Mouse (Mus musculus): ENCODE measurements around the gene F13a1.
A peak's percentile ranks its signal among the peaks of the same experiment; 100 is the strongest.

F13a1 gene

GRCm38 (mm10) chr13:37050126-37050525, at the start of gene F13a1:
F13a1 (minus strand) TSS chr13:37050244.
- no peak for DNase-seq

- no peak for DNase-seq
Observed at GRCm38 (mm10) chr13:37091620-37092019, 41.6 kb upstream of the F13a1 start.

- DNase-seq = no peak
Observed at GRCm38 (mm10) chr13:37089104-37089503, 39.1 kb upstream of the F13a1 start.

DNA sequence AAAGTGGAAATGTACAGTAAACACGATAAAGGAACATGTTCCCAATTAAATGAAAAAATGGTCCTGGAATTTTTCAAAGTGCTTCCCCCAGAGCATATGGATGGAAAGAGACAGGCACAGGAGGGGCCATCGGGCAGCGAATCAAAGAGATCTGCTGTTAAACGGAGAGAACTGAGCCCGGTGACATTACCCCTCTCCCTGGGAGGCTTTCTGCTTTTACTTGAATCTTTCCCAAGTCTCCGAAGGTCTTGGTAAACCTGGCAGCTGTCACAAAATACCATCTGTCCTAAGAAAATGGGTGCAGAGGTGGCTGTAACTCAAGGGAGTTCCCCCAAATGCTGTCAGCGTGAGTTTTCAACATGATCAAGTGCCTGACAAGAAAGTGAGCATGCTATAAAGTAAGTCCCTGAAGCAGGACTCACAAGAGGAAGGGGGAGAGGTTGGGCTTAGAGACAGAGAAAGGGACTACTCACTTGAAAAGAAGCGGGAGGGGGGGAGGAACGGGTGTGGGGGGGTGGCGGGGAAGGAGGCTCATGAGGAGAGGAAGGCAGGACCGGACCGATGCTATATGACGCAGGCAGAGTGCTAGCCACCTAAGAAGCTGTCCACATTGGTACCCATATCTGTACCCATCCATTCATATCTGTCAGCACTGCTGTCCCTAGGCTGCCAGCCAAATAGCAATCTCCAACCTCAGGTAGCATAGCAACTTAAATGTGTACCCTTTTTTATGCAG, 31.6 kb upstream of the F13a1 start:
- no peak for DNase-seq

DNA sequence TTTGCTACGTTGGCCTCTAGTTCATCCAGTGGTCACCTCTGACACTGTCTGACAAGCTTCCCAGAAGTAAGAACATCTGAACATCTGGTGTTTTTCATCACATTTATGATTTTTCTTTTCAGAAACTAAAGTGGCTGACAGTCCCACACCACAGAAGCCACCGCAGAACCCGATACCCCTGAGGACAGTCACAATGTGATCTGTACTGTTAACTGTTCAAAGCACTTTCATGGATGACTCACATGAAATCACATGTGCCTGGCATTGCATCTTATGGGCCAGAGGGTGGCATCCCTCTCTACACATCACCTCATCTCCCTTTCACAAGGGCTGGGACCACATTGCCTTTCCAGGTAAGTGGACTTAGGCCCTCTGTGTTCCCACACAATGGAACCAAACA, 21.3 kb upstream of the F13a1 start:
- DNase-seq = no peak

GRCm38 (mm10) chr13:37070824-37071223, 20.8 kb upstream of the F13a1 start:
- DNase-seq = no peak

DNA sequence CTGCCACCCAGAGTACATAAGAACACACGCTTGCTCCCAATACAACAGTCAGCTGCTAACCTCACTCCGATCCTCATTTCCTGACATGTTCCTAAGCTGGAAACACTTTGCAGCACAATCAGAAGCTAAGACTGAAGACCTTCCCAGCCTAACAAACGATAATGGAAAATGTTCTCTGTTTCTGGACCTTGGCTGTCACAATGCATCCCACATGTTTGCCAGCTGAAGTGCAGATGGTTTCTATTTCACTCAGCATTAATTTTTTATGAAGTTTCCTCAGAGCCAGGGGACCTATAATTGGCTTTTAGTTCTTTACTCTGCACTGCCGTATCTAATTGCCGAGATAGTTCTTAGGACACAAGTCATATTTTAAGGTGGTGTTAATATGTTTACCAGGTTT, 10.8 kb upstream of the F13a1 start:
- no peak for DNase-seq

DNA sequence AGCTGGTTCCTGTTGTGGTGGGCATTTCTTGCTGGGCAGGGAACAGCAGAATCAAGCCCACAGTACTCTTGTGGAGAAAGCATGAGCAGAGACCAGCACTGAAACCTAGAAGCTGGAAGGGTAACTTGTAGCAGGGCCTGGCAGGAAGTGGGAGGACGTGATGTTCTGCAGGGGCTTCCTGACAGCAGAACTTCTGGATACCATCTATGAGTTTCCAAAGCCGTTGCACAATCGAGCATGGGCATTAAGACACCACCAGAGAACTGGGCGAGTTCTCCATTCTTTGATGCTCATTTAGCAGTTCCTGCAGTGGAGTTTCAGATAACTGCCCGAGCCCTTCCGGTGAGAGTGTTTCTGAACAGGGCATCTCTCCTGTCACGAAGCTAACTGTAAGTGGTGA, 6.6 kb upstream of the F13a1 start:
- DNase-seq = peak; percentile 4

GRCm38 (mm10) chr13:37049631-37050030, 413 bp downstream of the F13a1 start:
- DNase-seq = no peak

- no peak for DNase-seq
Observed at GRCm38 (mm10) chr13:37049018-37049417, 1.0 kb downstream of the F13a1 start.

DNA sequence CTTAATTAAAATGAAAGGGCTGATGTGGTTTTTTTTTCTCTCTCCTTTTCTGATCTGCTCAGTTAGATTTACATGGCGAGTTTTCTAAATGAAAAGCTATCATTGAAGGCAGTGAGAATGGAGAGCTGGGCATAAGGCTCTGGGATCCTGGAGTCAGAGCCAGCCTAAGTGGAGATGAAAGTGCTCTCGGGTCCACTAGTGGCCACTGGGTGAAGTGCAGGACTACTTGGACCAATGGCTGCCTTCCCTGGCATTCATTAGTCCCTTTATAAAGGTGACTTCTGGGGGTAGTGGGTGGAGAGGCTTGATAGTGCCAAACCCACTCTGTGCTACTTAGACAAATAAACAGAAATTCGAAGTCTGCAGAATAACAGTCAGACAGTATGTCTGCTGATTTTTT, 5.0 kb downstream of the F13a1 start:
- peak; percentile 30 for DNase-seq

DNA sequence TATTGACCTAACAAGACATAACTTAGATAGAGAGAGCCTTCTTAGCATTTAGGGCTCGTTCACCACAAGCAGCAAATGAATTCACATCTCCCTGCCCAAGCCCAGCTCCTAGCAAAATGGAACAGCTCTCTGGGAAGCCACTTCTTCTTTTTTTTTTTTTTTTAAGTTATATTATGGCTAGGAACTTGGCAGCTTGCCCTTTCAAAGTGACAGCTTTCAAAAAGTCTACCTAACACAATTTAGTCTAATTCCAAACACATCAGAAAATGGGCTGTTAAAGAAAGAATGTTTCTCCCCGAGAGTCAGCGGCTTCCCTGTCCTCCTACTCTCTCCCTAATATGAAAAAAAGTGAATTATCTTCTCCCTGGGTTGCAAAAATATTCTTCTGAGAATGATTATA, 15.3 kb downstream of the F13a1 start:
- DNase-seq = no peak

DNA sequence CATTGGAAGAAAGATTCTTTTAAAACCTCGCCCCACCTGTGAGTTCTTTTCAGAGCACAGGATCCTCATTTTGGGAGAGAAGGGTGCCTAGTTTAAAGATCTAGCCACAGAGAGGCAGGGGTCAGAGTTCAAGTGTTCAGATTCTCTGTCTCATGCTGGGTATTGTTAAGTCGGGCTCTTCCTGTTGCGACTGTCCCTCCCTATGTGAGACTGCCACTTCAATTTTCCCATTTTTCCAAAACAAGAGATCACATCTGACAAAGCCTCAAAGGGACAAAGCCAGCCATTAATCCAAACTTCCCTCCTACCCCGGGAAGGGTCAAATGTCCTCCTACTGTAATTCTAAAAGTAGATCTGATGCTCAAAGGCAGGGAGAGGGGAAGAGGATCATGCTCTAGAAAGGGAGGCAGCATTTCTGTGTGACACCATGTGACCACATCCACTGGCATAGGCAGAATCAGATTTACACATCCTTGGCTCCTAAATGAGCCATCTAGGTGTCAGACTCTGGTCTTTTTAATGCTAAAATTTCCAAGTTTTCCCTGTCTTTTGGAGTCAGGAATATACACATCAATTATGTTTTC, 24.0 kb downstream of the F13a1 start:
- no peak for DNase-seq

DNA sequence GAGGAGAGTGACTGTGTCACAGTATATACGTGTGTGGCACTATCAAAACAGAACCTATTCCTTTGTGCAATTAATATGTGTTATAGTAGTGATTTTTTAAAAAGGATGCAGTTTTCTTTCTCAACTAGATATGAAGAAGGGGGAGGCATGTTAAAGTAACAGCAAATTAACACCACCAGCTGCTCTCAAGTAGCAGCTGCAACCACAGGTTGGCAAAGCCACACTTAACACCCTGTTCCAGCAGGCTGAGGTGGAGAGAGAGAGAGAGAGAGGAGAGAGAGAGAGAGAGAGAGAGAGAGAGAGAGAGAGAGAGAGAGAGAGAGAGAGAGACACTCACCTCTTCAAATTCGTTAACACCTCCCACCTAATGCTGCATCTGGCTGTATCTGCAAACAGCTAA, 28.5 kb downstream of the F13a1 start:
- DNase-seq = no peak

- DNase-seq = no peak
Observed at GRCm38 (mm10) chr13:37010771-37011170, 39.3 kb downstream of the F13a1 start.

- no peak for DNase-seq
Observed at GRCm38 (mm10) chr13:37006224-37006623, 43.8 kb downstream of the F13a1 start.

DNA sequence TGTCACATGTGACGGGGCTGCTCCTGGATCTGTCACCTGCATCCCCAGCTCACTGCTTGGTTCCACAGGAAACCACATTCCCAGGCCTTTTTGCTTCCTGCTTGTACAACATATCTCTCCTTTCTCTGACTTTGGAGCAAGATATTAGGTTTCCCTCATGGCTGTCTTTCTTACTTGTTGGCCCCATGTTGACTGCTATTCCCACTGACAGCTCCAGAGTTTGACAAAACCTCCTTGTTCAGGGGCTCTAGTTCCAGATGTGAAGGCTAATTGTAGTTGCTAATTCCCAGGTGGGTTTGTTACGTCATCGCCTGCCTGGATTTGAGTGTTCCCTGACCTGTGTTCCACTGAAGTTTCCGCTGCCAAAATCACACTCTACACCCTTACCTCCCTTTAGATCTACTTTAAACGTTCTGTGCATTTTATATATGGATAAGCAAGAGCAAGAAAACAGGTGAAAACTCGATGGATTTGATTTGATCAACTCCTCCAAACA, 50.8 kb downstream of the F13a1 start:
- no peak for DNase-seq

DNA sequence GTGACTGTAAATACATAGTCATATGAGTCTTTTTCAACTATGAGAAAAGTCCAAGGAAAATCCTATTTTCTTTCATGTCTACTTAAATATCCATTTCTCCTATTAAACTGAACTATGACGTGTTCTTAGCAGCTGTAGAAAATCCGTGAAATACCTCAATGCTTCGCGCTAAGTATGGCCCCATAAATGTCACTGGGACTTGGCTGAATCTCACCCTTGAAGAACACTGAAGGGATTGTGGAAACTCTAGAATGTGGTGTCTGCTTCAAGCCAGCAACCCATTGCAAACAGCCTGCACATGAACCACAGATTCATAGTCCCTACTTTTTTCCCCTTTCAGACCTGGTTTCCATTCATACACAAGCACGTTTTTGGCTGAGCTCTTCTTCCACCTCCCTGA, 56.5 kb downstream of the F13a1 start:
- no peak for DNase-seq

GRCm38 (mm10) chr13:36988392-36988791, 61.7 kb downstream of the F13a1 start:
- DNase-seq = peak; percentile 35

DNA sequence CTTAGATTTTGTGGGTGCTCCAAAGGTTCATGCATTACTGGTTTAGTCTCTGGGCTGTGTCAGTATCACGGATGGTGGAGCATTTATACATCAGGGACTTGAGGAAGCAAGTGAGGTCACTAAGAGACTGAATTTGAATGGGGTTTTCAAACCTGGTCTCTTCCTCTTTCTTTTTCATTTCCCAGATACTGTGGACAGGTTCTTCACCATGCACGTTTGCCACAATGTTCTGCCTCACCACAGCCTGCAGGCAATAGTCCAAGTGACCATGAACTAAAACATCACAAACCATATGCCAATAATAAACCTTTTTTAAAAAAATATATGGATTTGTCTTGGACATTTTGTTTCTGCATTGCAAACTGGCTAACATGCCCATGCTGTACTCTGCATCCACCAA, 77.0 kb downstream of the F13a1 start:
- no peak for DNase-seq

GRCm38 (mm10) chr13:36972226-36972625, 77.8 kb downstream of the F13a1 start:
- DNase-seq = no peak

GRCm38 (mm10) chr13:36962926-36963325, 87.1 kb downstream of the F13a1 start:
- DNase-seq = no peak

DNA sequence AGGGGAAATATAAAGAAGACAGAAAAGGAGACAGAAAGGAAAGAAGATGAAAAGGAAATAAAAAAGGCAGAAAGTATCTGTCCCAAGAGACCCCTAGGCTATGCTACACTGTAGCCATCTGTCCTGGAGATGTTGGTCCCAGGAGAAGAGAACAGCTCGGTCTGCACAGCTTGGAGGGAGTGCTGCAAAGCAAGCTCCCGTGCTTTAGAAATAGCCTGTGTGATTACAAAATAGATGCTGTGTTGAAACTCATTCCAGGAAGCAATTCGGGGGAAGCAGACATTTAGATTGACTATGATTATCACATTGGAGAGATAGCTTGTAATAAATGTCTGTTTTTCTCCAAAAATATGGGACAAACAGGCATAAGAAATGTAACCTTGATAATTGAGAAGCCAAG, 91.0 kb downstream of the F13a1 start:
- DNase-seq = no peak

DNA sequence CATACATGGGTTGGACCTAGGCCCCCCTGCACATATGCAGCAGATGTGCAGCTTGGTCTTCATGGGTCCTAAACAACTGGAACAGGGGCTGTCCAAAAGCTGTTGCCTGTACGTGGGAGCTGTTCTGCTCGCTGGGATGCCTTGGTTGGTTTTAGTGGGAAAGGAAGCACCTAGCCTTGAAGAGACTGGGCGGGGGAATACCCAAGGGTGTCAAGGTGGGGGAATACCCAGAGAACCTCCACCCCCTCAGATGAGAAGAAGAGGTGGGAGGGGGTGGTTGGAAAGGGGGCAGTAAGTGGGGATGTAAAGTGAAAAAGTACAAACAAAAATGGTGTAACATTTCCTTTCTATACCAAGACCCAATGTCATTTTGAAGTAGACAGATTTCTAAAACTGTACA, 95.1 kb downstream of the F13a1 start:
- no peak for DNase-seq

- DNase-seq = no peak
Observed at GRCm38 (mm10) chr13:36953676-36954075, 96.4 kb downstream of the F13a1 start.

All from kidney, adult 9 months (tissue).